Mouse (Mus musculus): ENCODE measurements around the gene Mtx1. TPM values are rescaled to one million over a fixed set of nuclear protein-coding genes. Genes with fewer than 3 reads are reported as not detected.

The Mtx1 gene
- polyA plus RNA-seq, 1 experiment from 2014 or later, result 208 TPM

DNA sequence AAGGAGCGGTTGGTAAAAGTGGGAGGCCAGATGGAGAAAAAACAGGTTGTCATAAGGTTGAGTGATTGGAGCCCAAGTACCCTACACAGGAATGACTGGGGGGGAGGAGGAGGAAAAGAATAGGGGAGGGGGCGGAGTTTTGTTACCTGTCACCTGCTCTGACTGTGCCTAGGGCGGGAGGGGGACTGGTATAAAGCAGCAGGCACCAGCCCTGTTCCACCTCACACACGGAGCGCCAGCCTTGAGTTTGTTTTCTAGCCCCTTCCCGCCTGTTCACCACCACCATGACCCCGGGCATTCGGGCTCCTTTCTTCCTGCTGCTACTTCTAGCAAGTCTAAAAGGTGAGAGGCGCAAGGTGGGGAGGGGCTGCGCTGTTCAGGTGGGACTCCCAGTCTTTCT lies 1.9 kb upstream of the Mtx1 start, which contains the start of gene Muc1:
Gene Muc1, plus strand, starts transcription at position 222 of the 400 bp plus-strand sequence.
- Histone ChIP-seq H3K4me2 (ENCODE audit: low read depth, low read length) (peak within 1 kb of the TSS; percentile 90), H3K9ac (replicated peaks; ENCODE audit: low read length) (peak within 1 kb of the TSS; percentile 72), H3K4me3 (ENCODE audit: low read depth, low read length) (peak within 1 kb of the TSS; percentile 52), H3K27ac (replicated peaks; ENCODE audit: low read depth, low read length) (peak within 1 kb of the TSS; percentile 59), H3K36me3 (replicated peaks; ENCODE audit: control insufficient read depth, insufficient read depth, low read depth, low read length) (no peaks in the 10 kb centered on the region), H3K27me3 (ENCODE audit: control insufficient read depth, insufficient read depth, low read length) (peaks cover 2% of the 10 kb centered on the region; the same call in 1 of the 2 replicates), H3K4me1 (ENCODE audit: control insufficient read depth, insufficient read depth, low read length) (peaks cover 6% of the 10 kb centered on the region), H3K9me3 (replicated peaks; ENCODE audit: control insufficient read depth, low read length) (no peaks in the 10 kb centered on the region)
- DNase-seq (ENCODE audit: low spot score), result no peak
- 22% methylated on average over 10 of the region's 10 CpGs for WGBS
- ATAC-seq (replicated peaks; ENCODE audit: insufficient number of reproducible peaks, low FRiP score, low TSS enrichment, low read depth), result no peak

DNA sequence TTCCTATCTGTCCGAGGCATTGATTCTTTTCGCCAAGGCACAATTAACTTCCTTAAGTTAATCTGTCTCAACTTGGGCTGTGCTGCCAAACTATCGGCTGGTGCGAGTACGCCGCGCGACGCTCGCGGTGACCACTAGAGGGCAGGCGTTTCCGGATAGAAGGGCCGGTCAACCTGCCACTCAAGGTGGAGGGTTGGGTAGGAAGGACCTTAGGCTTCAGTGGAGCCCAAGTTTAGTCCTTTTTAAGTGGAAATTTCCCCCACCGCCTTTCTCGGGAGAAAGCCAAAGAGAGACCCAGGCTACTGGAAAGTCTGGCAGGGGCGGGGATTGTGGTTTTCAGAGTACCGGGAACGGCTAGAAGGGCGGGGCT lies 1.3 kb upstream of the Mtx1 start:
- H3K4me2 ChIP-seq (ENCODE audit: low read depth, low read length), result peak overlapping the region; percentile 90
- no peaks in the 10 kb centered on the region for H3K36me3 ChIP-seq (replicated peaks; ENCODE audit: control insufficient read depth, insufficient read depth, low read depth, low read length)
- under 1% methylated on average over 19 of the region's 20 CpGs for WGBS
- peaks cover 6% of the 10 kb centered on the region for H3K4me1 ChIP-seq (ENCODE audit: control insufficient read depth, insufficient read depth, low read length)
- H3K27me3 ChIP-seq (ENCODE audit: control insufficient read depth, insufficient read depth, low read length), result peaks cover 2% of the 10 kb centered on the region; the same call in 1 of the 2 replicates
- DNase-seq (ENCODE audit: low spot score) (peak; percentile 92), ATAC-seq (replicated peaks; ENCODE audit: insufficient number of reproducible peaks, low FRiP score, low TSS enrichment, low read depth) (peak; percentile 12; the same call in 1 of the 2 replicates)
- H3K4me3 ChIP-seq (ENCODE audit: low read depth, low read length), result peak overlapping the region; percentile 52
- H3K27ac ChIP-seq (replicated peaks; ENCODE audit: low read depth, low read length), result no peak overlapping the region
- H3K9me3 ChIP-seq (replicated peaks; ENCODE audit: control insufficient read depth, low read length), result no peaks in the 10 kb centered on the region
- peak overlapping the region; percentile 72 for H3K9ac ChIP-seq (replicated peaks; ENCODE audit: low read length)

DNA sequence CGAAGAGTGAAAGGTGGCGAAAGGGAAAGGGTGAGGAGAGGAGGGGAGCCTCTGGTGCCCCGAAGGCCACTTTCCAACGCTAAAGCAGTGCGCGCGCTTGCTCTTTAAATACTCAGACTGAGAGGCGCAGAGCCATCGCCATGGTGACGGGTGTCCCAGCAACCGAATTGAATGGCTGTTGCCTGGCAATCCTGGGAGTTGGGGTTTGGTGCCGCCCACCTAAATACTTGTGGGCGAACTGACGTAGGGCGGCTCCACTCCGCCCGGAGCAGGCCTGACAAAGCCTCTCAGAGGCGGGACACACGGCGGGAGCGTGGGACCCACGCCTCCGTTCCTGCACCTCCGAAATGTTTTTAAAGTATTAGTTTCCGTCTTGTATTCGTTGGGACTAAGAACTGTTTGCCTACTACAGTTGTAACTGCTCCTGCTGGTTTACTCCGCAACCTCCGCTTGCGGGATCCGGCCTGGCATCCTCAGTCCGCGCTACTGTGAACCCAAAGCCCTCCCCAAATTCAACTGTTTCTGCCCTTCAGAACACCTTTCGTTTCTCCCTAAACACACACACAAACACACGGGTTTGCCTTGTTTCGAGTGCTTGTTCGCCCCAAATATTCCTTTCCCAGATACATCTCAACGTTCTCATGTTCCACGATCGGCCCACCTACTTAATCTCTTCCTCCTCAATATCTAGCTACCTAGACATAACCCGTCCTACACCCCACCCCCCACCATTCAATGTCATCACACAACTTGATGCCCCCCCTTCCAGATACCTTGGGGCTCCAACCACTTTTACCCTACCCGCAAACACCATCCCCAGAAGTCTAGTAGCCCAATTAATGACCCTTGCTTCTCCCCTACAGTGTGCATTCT lies 655 bp upstream of the Mtx1 start:
- Histone ChIP-seq H3K27ac (replicated peaks; ENCODE audit: low read depth, low read length) (peak overlapping the region; percentile 59), H3K27me3 (ENCODE audit: control insufficient read depth, insufficient read depth, low read length) (peaks cover 2% of the 10 kb centered on the region; the same call in 1 of the 2 replicates), H3K36me3 (replicated peaks; ENCODE audit: control insufficient read depth, insufficient read depth, low read depth, low read length) (no peaks in the 10 kb centered on the region; the same call in 1 of the 2 replicates), H3K4me1 (ENCODE audit: control insufficient read depth, insufficient read depth, low read length) (peaks cover 6% of the 10 kb centered on the region), H3K9ac (replicated peaks; ENCODE audit: low read length) (peak overlapping the region; percentile 72), H3K9me3 (replicated peaks; ENCODE audit: control insufficient read depth, low read length) (no peaks in the 10 kb centered on the region), H3K4me3 (ENCODE audit: low read depth, low read length) (peak overlapping the region; percentile 52), H3K4me2 (ENCODE audit: low read depth, low read length) (peak overlapping the region; percentile 90)
- DNase-seq (ENCODE audit: low spot score), result peak; percentile 98
- 2% methylated on average over 41 of the region's 41 CpGs for WGBS
- peak; percentile 69 for ATAC-seq (replicated peaks; ENCODE audit: insufficient number of reproducible peaks, low FRiP score, low TSS enrichment, low read depth)

DNA sequence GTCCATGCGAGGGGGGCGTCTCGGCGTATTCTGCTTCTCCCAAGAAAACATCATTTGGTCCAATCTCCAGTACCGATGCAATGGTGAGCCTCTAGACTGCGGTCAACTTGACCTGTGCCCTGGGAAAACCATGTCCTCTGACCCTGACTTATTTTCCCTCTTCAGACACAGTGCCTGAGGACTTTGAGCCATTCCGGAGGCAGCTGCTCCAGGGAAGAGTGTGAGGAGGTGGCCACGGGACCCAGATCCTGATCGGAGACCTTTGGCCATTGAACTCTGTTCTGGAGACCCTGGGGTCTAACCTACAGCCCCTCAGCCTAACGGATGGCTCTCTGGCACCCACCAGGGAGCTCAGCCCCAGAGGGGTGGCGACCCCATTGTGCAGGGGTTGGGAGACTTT lies 527 bp downstream of the Mtx1 start:
- Histone ChIP-seq H3K27me3 (ENCODE audit: control insufficient read depth, insufficient read depth, low read length) (peaks cover 2% of the 10 kb centered on the region; the same call in 1 of the 2 replicates), H3K4me1 (ENCODE audit: control insufficient read depth, insufficient read depth, low read length) (peaks cover 6% of the 10 kb centered on the region), H3K4me2 (ENCODE audit: low read depth, low read length) (peak overlapping the region; percentile 90), H3K36me3 (replicated peaks; ENCODE audit: control insufficient read depth, insufficient read depth, low read depth, low read length) (no peaks in the 10 kb centered on the region; the same call in 1 of the 2 replicates), H3K27ac (replicated peaks; ENCODE audit: low read depth, low read length) (peak overlapping the region; percentile 3; the same call in 1 of the 2 replicates), H3K9ac (replicated peaks; ENCODE audit: low read length) (peak overlapping the region; percentile 72), H3K9me3 (replicated peaks; ENCODE audit: control insufficient read depth, low read length) (no peaks in the 10 kb centered on the region), H3K4me3 (ENCODE audit: low read depth, low read length) (peak overlapping the region; percentile 52)
- no peak for DNase-seq (ENCODE audit: low spot score)
- no peak for ATAC-seq (replicated peaks; ENCODE audit: insufficient number of reproducible peaks, low FRiP score, low TSS enrichment, low read depth)
- WGBS, result 15% methylated on average over 11 of the region's 11 CpGs

DNA sequence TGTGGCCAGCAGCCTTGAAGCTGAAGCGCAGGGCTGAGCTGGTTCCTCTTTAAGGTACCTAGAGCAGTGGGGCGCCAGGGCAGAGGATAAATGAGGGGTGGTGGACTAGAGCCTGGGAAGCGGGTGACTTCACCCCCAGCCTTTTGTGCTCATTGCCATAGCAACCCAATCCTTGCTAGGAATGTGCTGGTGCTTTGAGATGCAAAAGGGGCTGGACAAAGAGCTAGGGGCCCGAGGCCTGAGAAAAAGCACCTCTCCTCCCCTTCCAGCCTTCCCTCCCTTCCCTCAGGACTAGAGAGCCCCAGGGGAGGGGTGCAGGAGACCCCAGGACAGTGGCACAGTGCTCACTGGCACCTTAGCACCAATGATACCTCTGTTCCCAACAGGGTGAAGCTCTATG lies 970 bp downstream of the Mtx1 start:
- H3K4me3 ChIP-seq (ENCODE audit: low read depth, low read length), result peak overlapping the region; percentile 52
- no peaks in the 10 kb centered on the region; the same call in 1 of the 2 replicates for H3K36me3 ChIP-seq (replicated peaks; ENCODE audit: control insufficient read depth, insufficient read depth, low read depth, low read length)
- H3K4me1 ChIP-seq (ENCODE audit: control insufficient read depth, insufficient read depth, low read length), result peaks cover 6% of the 10 kb centered on the region
- ATAC-seq (replicated peaks; ENCODE audit: insufficient number of reproducible peaks, low FRiP score, low TSS enrichment, low read depth), result peak; percentile 53
- peak; percentile 71 for DNase-seq (ENCODE audit: low spot score)
- H3K27ac ChIP-seq (replicated peaks; ENCODE audit: low read depth, low read length), result 0 out of 2 replicates have a peak overlapping the region, but pooled peaks have one; percentile 3
- peak overlapping the region; percentile 39 for H3K4me2 ChIP-seq (ENCODE audit: low read depth, low read length)
- peak overlapping the region; percentile 72 for H3K9ac ChIP-seq (replicated peaks; ENCODE audit: low read length)
- H3K27me3 ChIP-seq (ENCODE audit: control insufficient read depth, insufficient read depth, low read length), result peaks cover 2% of the 10 kb centered on the region; the same call in 1 of the 2 replicates
- 38% methylated on average over 4 of the region's 4 CpGs for WGBS
- no peaks in the 10 kb centered on the region for H3K9me3 ChIP-seq (replicated peaks; ENCODE audit: control insufficient read depth, low read length)

DNA sequence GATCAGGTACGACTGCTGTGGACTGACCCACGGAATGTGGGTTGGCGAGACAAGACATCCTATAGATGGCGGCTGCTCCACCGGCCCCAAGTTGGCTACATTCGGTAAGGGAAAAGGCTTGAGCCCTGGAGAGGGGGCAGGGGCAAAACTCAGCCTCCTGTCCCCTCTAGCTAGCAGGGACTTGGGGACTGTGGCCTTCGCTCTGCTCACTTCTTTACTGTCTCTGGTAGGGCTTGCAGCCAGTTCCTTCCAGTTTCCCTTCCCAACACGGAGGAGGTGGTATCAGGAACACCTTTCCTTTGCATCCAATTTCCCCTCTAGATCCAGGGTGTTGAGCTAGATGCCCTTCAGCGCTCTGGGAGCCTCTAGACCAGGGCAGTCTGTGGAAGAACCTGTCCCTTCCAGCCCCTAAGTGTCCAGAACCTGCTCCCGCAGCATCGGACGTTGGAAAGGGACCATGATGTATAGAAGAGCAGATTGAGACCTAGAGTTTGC lies 1.5 kb downstream of the Mtx1 start:
- WGBS, result 45% methylated on average over 12 of the region's 12 CpGs
- DNase-seq (ENCODE audit: low spot score), result no peak
- no peak for ATAC-seq (replicated peaks; ENCODE audit: insufficient number of reproducible peaks, low FRiP score, low TSS enrichment, low read depth)
- H3K4me3 ChIP-seq (ENCODE audit: low read depth, low read length), result peak overlapping the region; percentile 52
- H3K27ac ChIP-seq (replicated peaks; ENCODE audit: low read depth, low read length), result peak overlapping the region; percentile 20; the same call in 1 of the 2 replicates
- H3K4me1 ChIP-seq (ENCODE audit: control insufficient read depth, insufficient read depth, low read length), result peaks cover 6% of the 10 kb centered on the region
- H3K27me3 ChIP-seq (ENCODE audit: control insufficient read depth, insufficient read depth, low read length), result peaks cover under 1% of the 10 kb centered on the region; the same call in 1 of the 2 replicates
- no peaks in the 10 kb centered on the region; the same call in 1 of the 2 replicates for H3K36me3 ChIP-seq (replicated peaks; ENCODE audit: control insufficient read depth, insufficient read depth, low read depth, low read length)
- H3K9me3 ChIP-seq (replicated peaks; ENCODE audit: control insufficient read depth, low read length), result no peaks in the 10 kb centered on the region
- peak overlapping the region; percentile 39 for H3K4me2 ChIP-seq (ENCODE audit: low read depth, low read length)
- H3K9ac ChIP-seq (replicated peaks; ENCODE audit: low read length), result peak overlapping the region; percentile 54

DNA sequence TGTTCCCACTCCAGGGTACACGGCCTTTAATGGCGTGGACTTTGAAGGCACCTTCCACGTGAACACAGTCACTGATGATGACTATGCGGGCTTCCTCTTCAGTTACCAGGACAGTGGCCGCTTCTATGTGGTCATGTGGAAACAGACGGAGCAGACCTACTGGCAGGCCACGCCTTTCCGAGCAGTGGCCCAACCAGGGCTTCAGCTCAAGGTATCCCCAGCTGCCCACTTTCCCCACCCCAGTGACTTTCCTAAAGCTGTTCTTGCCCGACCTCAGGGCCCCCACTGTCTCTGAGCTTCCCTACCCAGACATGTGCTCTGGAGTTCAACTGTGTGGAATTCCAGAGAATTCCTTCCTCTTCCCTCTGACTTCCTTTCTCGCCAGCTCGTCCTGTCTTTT lies 2.1 kb downstream of the Mtx1 start:
- Histone ChIP-seq H3K4me3 (ENCODE audit: low read depth, low read length) (peak overlapping the region; percentile 52; the same call in 1 of the 2 replicates), H3K27me3 (ENCODE audit: control insufficient read depth, insufficient read depth, low read length) (no peaks in the 10 kb centered on the region), H3K4me1 (ENCODE audit: control insufficient read depth, insufficient read depth, low read length) (peaks cover 6% of the 10 kb centered on the region), H3K9me3 (replicated peaks; ENCODE audit: control insufficient read depth, low read length) (no peaks in the 10 kb centered on the region), H3K36me3 (replicated peaks; ENCODE audit: control insufficient read depth, insufficient read depth, low read depth, low read length) (no peaks in the 10 kb centered on the region; the same call in 1 of the 2 replicates), H3K9ac (replicated peaks; ENCODE audit: low read length) (peak overlapping the region; percentile 54; the same call in 1 of the 2 replicates), H3K27ac (replicated peaks; ENCODE audit: low read depth, low read length) (peak overlapping the region; percentile 20; the same call in 1 of the 2 replicates), H3K4me2 (ENCODE audit: low read depth, low read length) (peak overlapping the region; percentile 39)
- ATAC-seq (replicated peaks; ENCODE audit: insufficient number of reproducible peaks, low FRiP score, low TSS enrichment, low read depth), result no peak
- WGBS, result 72% methylated on average over 11 of the region's 11 CpGs
- DNase-seq (ENCODE audit: low spot score), result no peak
